Mouse (Mus musculus): ENCODE results near the gene Ube3a. TPM values are rescaled to one million over a fixed set of nuclear protein-coding genes. Genes with fewer than 3 reads are reported as not detected.
A peak's percentile ranks its signal among the peaks of the same experiment; 100 is the strongest.

The Ube3a gene
- 76.7 and 102 TPM in 2 replicates for polyA plus RNA-seq (2012; rRNA removed)

- Histone ChIP-seq H3K4me1 (ENCODE audit: control insufficient read depth, insufficient read depth, insufficient read length) (0 out of 2 replicates have a peak, but pooled peaks cover 3% of the 10 kb centered on the region), H3K36me3 (ENCODE audit: control insufficient read depth, insufficient read depth, low read length) (no peaks in the 10 kb centered on the region), H3K27ac (ENCODE audit: insufficient read depth, low read length) (peak within 1 kb of the TSS; percentile 98), H3K4me3 (ENCODE audit: extremely low read depth, insufficient read depth, insufficient read length) (peak within 1 kb of the TSS; percentile 98), H3K27me3 (ENCODE audit: control insufficient read depth, insufficient read depth, low read length) (no peaks in the 10 kb centered on the region)
- DNase-seq (ENCODE audit: low read depth in 1 of 2, low spot score in 2 of 2) = peak; percentile 92 to 97
- TF ChIP-seq CTCF (IDR thresholded peaks at IDR 0.05; ENCODE audit: extremely low read depth, insufficient read depth, insufficient read length, insufficient replicate concordance) = no peak
- peak; percentile 79 for TF ChIP-seq POLR2A (IDR thresholded peaks at IDR 0.05; ENCODE audit: low read depth, low read length)
- WGBS = 1% methylated on average over 50 of the region's 50 CpGs
These were observed at the start of gene Ube3a for GRCm38 (mm10) chr7:59228045-59228865. TSS of gene Ube3a (plus strand) at chr7:59228750.

- TF ChIP-seq POLR2A (IDR thresholded peaks at IDR 0.05; ENCODE audit: low read depth, low read length) = no peak
- DNase-seq (ENCODE audit: low read depth in 1 of 2, low spot score in 2 of 2) = no peak
These were observed 35.7 kb upstream of the Ube3a start for GRCm38 (mm10) chr7:59192831-59193230.

GRCm38 (mm10) chr7:59214911-59215310, 13.6 kb upstream of the Ube3a start:
- 75% methylated on average over 1 of the region's 1 CpGs for WGBS
- TF ChIP-seq POLR2A (IDR thresholded peaks at IDR 0.05; ENCODE audit: low read depth, low read length) (no peak), CTCF (IDR thresholded peaks at IDR 0.05; ENCODE audit: extremely low read depth, insufficient read depth, insufficient read length, insufficient replicate concordance) (no peak)
- no peaks in the 10 kb centered on the region for H3K4me1 ChIP-seq (ENCODE audit: control insufficient read depth, insufficient read depth, insufficient read length)
- DNase-seq (ENCODE audit: low read depth in 1 of 2, low spot score in 2 of 2) = no peak
- no peaks in the 10 kb centered on the region for H3K36me3 ChIP-seq (ENCODE audit: control insufficient read depth, insufficient read depth, low read length)
- H3K27ac ChIP-seq (ENCODE audit: insufficient read depth, low read length) = no peak overlapping the region
- H3K27me3 ChIP-seq (ENCODE audit: control insufficient read depth, insufficient read depth, low read length) = no peaks in the 10 kb centered on the region
- H3K4me3 ChIP-seq (ENCODE audit: extremely low read depth, insufficient read depth, insufficient read length) = no peak overlapping the region

More at GRCm38 (mm10) chr7:59192831-59193230, 35.7 kb upstream of the Ube3a start:
- Histone ChIP-seq H3K27me3 (ENCODE audit: control insufficient read depth, insufficient read depth, low read length) (no peaks in the 10 kb centered on the region), H3K4me3 (ENCODE audit: extremely low read depth, insufficient read depth, insufficient read length) (no peak overlapping the region), H3K27ac (ENCODE audit: insufficient read depth, low read length) (no peak overlapping the region), H3K36me3 (ENCODE audit: control insufficient read depth, insufficient read depth, low read length) (no peaks in the 10 kb centered on the region), H3K4me1 (ENCODE audit: control insufficient read depth, insufficient read depth, insufficient read length) (no peaks in the 10 kb centered on the region)

GRCm38 (mm10) chr7:59221244-59221643, 7.3 kb upstream of the Ube3a start:
- H3K27ac ChIP-seq (ENCODE audit: insufficient read depth, low read length) = no peak overlapping the region
- no peak for TF ChIP-seq POLR2A (IDR thresholded peaks at IDR 0.05; ENCODE audit: low read depth, low read length)
- no peak for TF ChIP-seq CTCF (IDR thresholded peaks at IDR 0.05; ENCODE audit: extremely low read depth, insufficient read depth, insufficient read length, insufficient replicate concordance)
- no peaks in the 10 kb centered on the region for H3K36me3 ChIP-seq (ENCODE audit: control insufficient read depth, insufficient read depth, low read length)
- DNase-seq (ENCODE audit: low read depth in 1 of 2, low spot score in 2 of 2) = no peak
- H3K4me3 ChIP-seq (ENCODE audit: extremely low read depth, insufficient read depth, insufficient read length) = no peak overlapping the region
- H3K4me1 ChIP-seq (ENCODE audit: control insufficient read depth, insufficient read depth, insufficient read length) = no peaks in the 10 kb centered on the region
- no peaks in the 10 kb centered on the region for H3K27me3 ChIP-seq (ENCODE audit: control insufficient read depth, insufficient read depth, low read length)
- WGBS = 89% methylated on average over 1 of the region's 1 CpGs

GRCm38 (mm10) chr7:59228866-59229182, 274 bp downstream of the Ube3a start:
- Histone ChIP-seq H3K27ac (ENCODE audit: insufficient read depth, low read length) (peak overlapping the region; percentile 98), H3K4me1 (ENCODE audit: control insufficient read depth, insufficient read depth, insufficient read length) (0 out of 2 replicates have a peak, but pooled peaks cover 3% of the 10 kb centered on the region), H3K4me3 (ENCODE audit: extremely low read depth, insufficient read depth, insufficient read length) (peak overlapping the region; percentile 98), H3K27me3 (ENCODE audit: control insufficient read depth, insufficient read depth, low read length) (no peaks in the 10 kb centered on the region), H3K36me3 (ENCODE audit: control insufficient read depth, insufficient read depth, low read length) (no peaks in the 10 kb centered on the region)
- no peak for DNase-seq (ENCODE audit: low read depth in 1 of 2, low spot score in 2 of 2)
- WGBS = under 1% methylated on average over 39 of the region's 39 CpGs
- TF ChIP-seq CTCF (IDR thresholded peaks at IDR 0.05; ENCODE audit: extremely low read depth, insufficient read depth, insufficient read length, insufficient replicate concordance) = peak; percentile 46; the same call in 1 of the 2 replicates
- 0 out of 2 replicates have a peak, but pooled peaks have one; percentile 7 for TF ChIP-seq POLR2A (IDR thresholded peaks at IDR 0.05; ENCODE audit: low read depth, low read length)

- peak; percentile 14 to 35 for DNase-seq (ENCODE audit: low read depth in 1 of 2, low spot score in 2 of 2)
- no peaks in the 10 kb centered on the region for H3K27me3 ChIP-seq (ENCODE audit: control insufficient read depth, insufficient read depth, low read length)
- peak overlapping the region; percentile 98 for H3K4me3 ChIP-seq (ENCODE audit: extremely low read depth, insufficient read depth, insufficient read length)
- TF ChIP-seq CTCF (IDR thresholded peaks at IDR 0.05; ENCODE audit: extremely low read depth, insufficient read depth, insufficient read length, insufficient replicate concordance) = no peak
- TF ChIP-seq POLR2A (IDR thresholded peaks at IDR 0.05; ENCODE audit: low read depth, low read length) = no peak
- no peaks in the 10 kb centered on the region for H3K36me3 ChIP-seq (ENCODE audit: control insufficient read depth, insufficient read depth, low read length)
- WGBS = under 1% methylated on average over 51 of the region's 52 CpGs
- H3K27ac ChIP-seq (ENCODE audit: insufficient read depth, low read length) = peak overlapping the region; percentile 98
- H3K4me1 ChIP-seq (ENCODE audit: control insufficient read depth, insufficient read depth, insufficient read length) = 0 out of 2 replicates have a peak, but pooled peaks cover 3% of the 10 kb centered on the region
These were observed 797 bp downstream of the Ube3a start for GRCm38 (mm10) chr7:59229183-59229911.
